Mouse (Mus musculus) common myeloid progenitor, adult 5-6 weeks (primary cell): ENCODE measurements around the gene Chst8. TPM values are rescaled to one million over a fixed set of nuclear protein-coding genes. Genes with fewer than 3 reads are reported as not detected.

Source experiments
- ATAC-seq: replicated peaks from 2 replicates; pipeline ENCODE4 v1.8.0; 2016; ENCODE audit warnings: low read depth, mild to moderate bottlenecking, moderate TSS enrichment, inconsistent platforms; ENCODE audit not compliant: poor library complexity, severe bottlenecking
- total RNA-seq: library from RNA; stranded (forward); fragments of 200-1000, 187-1606 nt; gene quantifications from 2 replicates; pipeline ENCODE4 v1.2.3, GENCODE M21; 2017

Gene Chst8
- total RNA-seq, 1 experiment from 2014 or later = not detected

DNA sequence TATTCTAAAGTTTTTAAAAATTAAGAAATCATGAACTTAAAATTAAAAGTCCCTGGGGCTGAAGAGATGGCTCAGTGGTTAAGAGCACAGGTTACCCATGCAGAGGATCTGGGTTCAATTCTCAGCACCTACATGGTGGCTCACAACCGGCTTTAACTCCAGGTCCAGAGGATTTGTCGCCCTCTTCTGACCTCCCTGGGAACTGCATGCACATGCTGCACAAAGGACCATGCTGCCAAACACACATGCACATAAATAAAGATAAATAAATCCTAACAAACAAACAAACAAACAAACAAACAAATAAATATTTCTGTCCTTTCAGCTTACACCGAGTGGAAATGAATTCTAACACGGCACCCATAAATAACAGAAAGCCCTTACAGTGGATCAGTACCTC lies 55.0 kb downstream of the Chst8 start:
- ATAC-seq = no peak

DNA sequence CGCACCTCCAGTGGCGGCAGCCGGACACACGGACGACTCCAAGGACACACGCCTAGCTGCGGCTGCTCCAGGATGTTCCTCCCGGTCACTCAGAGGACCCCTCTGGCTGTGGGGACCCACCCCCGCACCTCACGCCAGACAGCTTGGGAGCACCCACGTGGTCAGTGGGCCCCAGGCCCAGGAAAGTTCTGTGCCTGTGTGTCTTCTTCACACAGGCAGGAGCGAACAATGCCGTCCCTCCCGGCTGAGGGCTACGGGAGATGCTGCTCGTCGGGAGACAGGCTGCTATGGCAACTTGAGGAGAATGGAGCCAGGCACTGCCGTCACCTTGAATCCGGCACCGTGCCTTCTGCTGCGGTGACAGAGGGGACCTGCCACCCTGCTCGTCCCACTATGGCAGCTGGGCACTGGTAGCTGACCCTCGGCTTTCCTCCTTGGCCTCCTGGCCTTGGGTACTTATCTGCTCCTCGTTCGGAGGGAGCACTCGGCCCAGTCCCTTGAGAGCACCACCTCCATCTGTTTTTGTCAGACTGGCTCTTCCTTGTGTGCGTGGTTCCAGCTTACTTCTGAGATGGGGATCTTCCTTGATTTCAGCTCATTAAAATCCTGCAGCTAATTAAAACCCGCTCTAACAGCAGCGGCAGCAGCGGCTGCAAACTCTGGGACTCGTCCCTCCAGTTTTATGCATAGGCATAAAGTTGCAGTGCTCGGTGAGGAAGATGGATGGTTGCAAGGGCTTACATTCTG lies 59.2 kb downstream of the Chst8 start:
- ATAC-seq = no peak

DNA sequence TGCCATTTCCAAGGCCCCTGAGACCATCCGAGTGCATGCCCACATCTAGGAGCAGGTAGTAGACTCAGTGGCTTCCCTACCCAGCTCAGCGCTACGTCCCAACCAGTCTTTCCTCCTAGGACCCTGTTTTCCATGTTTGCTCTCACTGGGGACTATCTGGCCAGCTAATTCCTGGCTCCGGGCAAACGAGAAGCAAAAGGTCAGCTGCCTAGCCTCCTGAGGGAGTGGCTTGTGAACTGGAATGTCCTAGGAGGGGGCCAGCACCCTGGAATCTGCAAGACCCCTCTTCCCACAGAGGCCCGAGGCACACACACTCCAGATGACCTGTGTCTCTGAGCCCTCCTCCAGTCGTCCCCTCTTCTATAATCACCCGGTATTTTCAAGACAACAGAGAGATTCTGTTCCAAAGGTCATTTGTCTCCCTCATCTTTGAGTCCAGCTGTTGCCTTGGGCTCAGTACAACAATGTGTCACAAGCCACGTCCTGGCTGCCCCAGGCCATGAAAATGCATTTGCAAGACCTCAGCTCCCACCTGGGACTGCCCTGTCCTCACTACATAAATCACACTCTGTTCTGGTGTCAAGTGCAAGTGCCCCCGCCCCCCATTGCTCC lies 60.3 kb downstream of the Chst8 start:
- no peak for ATAC-seq

DNA sequence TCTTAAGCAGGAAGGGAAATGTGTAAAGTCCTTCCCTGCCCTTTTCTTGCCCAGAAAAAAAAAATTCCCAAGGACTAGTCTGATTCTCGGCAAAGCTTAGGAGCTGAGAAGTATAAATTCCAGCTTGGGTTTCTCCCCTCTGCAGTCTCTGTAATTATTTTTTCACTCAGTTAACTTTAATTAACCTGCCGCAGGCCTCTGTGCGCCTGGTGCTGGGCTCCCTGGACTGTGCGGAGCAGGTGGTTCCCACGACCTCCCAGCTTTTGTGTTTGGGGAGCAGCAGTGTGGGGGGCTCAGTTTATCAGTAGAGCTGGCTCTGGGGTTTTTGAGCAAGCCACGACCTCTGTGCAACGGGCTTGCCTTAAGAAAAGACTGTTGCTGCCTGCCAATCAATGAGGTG lies 62.2 kb downstream of the Chst8 start:
- no peak for ATAC-seq

GRCm38 (mm10) chr7:34749753-34750152 lies 62.8 kb downstream of the Chst8 start:
- ATAC-seq = 0 out of 2 replicates have a peak, but pooled peaks have one; percentile 47

DNA sequence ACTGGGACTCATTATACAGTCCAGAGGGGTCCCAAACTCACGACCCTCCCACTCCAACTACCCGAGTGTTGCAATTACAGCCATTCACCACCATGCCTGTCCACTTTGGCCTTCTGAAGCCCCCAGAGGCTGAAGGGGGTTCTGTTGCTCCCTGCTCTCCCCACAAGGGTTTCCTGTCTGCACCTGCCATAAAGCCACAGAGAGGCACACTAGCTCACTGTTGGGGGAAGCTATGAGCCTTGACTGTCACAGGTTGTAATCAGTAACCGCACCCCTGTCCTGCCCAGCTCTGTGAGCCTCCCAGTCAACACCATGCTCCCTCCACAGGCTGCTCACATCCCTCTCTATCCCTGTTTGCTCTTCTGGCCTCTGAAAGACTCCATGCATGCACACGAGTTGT lies 64.0 kb downstream of the Chst8 start:
- ATAC-seq = no peak

DNA sequence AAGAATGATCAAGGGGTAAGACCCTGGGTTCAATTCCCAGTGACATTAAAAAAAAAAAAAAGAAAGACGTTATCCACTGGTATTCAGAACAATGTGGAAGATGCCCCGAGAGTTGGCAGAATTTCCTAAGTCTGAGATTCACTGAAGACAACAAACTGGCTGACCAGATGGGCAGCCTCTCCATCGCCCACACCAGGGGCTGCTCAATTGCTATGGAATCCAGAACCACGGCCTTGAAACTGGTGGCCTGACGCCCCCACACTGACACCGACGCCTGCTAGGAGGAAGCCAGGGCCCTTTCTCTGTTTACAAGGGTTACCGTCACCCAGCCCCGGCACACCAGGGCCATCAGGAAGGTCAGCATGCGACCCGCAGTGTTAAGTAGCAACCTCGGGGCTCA lies 64.8 kb downstream of the Chst8 start:
- no peak for ATAC-seq

DNA sequence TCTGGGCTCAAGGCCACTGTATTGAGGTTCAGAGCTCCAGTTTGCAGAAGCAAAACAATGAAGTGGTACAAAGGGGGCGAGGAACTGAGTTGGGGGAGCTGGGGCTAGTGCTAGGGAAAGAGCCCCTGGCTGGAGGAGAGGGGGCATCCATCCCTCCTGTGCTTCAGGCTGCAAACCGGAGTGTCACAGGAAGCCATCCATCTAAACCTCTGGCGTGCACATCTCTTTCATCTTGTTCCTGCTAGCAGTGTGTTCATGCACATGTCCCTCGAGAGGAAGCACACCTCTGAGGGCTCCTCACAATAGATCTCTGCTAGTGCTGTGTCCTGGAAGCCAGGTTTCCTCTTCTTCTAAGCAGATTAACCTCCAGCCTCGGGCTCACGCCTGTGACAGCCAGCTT lies 65.9 kb downstream of the Chst8 start:
- no peak for ATAC-seq

DNA sequence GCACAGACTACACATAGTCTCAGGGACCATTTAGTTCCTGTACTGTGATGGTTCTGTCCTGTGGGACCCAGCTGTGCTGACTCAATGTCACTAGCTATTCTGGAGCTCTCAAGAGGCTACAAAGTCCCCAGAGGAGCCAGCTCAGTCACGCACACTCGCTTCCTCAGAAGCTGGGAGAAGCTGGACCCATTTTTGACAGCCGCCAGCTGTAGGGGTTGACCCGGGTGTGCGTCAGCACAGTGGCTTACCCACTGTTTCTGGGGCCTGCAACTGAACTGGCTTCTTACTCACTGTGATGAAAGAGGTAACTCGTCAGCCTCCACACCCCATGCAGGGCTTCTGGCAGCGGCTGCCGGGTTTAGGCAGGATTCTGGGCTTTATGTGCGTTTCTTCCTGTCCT lies 66.3 kb downstream of the Chst8 start:
- no peak for ATAC-seq

- no peak for ATAC-seq
Measured at GRCm38 (mm10) chr7:34745426-34745825, 67.1 kb downstream of the Chst8 start.

DNA sequence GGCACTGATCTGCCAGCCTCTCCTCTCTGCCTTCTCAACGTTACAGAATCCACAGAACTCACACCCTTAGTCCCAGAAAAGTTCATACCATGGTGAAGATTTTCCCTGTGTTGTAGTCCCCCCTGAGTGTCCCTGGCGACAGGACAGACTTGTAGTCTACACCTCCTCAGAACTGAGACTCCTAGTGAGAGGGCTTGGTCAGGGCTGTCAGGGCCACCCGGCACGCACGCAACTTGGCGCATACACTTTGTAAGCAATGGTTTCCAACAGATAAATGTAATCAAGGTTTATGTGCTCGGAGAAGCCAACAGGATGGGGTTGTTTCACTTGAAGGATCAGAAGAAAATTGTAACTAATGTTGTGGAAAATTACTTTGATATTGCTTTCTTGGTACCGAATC lies 67.5 kb downstream of the Chst8 start:
- ATAC-seq = no peak

GRCm38 (mm10) chr7:34743411-34744085 lies 69.0 kb downstream of the Chst8 start:
- no peak for ATAC-seq

DNA sequence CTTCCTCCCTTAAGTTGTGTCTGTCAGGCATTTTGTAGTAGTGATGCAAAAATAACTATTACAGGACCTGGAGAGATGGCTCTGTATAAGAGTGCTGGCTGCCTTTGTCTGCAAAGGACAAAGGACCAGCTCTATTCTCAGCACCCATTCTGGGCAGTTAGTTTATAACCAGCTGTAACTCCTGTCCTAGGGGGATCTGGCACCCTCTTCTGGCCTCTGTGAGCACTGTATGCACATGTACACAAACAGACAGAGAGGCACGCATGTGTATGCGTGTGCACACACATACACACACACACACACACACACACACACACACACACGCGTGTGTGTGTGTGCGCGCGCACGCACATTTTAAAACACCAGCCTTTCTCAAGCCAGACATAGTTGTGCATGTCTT lies 73.1 kb downstream of the Chst8 start:
- no peak for ATAC-seq

GRCm38 (mm10) chr7:34737206-34737605 lies 75.3 kb downstream of the Chst8 start:
- ATAC-seq = no peak

DNA sequence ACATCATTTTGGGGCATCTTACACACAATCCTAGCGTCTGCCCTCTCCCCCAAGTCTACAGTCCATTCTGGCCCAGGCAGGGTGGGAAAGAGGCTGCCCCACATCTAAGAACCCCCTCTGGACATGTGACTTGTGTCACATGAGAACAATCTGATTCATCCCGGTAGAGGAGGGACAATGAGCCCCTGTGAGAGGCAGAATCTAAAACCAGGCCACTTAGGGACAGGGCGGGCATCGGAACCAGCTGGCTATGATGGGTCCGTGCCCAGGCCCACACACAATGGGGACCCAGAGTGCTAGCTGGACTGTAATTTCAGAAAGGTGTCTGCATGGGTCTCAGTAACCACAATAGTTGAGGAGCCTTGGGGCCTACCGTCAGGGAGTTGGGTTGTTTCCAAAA lies 78.2 kb downstream of the Chst8 start:
- no peak for ATAC-seq

DNA sequence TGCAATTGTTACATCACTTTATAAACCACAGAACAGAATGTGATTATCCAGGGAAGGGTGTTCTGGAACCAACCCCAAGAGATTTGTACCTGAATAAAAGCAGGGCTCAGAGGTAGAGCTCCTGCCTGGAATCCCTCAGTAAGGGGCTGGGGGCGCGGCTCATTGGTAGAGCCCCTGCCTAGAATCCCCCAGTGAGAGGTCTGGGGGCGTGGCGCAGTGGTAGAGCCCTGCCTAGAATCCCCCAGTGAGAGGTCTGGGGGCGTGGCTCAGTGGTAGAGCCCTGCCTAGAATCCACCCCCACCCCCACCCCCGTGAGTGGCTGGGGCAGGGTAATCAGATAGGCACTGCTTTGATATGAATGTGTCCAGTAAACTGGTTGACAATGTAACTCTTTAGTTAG lies 83.6 kb downstream of the Chst8 start:
- no peak for ATAC-seq

- ATAC-seq = no peak
Measured at GRCm38 (mm10) chr7:34725206-34725605, 87.3 kb downstream of the Chst8 start.

GRCm38 (mm10) chr7:34722551-34723230 lies 89.8 kb downstream of the Chst8 start:
- ATAC-seq = no peak

DNA sequence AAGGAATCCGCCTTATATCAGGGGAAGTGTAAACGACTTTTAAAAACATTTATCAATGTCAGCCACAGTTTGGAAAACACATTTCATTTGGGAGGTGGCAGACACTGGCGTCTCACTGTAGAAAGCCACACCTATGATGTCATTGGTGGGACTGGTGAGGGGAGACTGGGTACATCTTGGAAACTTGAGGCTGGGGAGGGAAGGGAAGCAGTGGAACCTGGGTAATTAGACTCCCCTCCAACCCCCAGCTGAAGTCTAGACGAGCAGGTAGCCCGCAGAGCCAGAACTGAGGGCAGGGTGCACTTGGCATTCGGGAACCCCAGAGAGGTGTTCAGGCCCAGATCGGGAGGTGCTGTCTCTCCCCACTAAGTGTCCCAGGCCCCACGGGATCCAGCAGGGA lies 90.4 kb downstream of the Chst8 start:
- ATAC-seq = no peak

- no peak for ATAC-seq
Measured at GRCm38 (mm10) chr7:34721650-34722048, 90.9 kb downstream of the Chst8 start.
